Mouse (Mus musculus): ENCODE measurements at regions not wholly inside any gene's neighbourhood (a gene's known extent, or its start where the extent isn't known, plus 50 kb on each side); places are given as distances from the start of the nearest gene placed in this dataset.
A peak's percentile ranks its signal among the peaks of the same experiment; 100 is the strongest.
"Not testable (repeated sequence)": the region's sequence is repeated elsewhere in the genome, so short reads cannot be mapped to it uniquely, and the experiment has no call there.

GRCm38 (mm10) chr4:55648376-55648775, 116.1 kb upstream of the Klf4 start:
- no peak for DNase-seq (ENCODE audit: low spot score in 2 of 2)

GRCm38 (mm10) chr4:55645432-55645831, 113.2 kb upstream of the Klf4 start:
- DNase-seq (ENCODE audit: low spot score in 2 of 2): peak; percentile 11 to 34

- DNase-seq (ENCODE audit: low spot score in 2 of 2): no peak
Observed at GRCm38 (mm10) chr4:55644895-55645294, 112.6 kb upstream of the Klf4 start.

- DNase-seq (ENCODE audit: low spot score in 2 of 2): no peak
Observed at GRCm38 (mm10) chr4:55634946-55635511, 102.8 kb upstream of the Klf4 start.

GRCm38 (mm10) chr4:55631157-55631556, 98.9 kb upstream of the Klf4 start:
- no peak for DNase-seq (ENCODE audit: low spot score in 2 of 2)

GRCm38 (mm10) chr4:55630215-55630614, 97.9 kb upstream of the Klf4 start:
- not testable (repeated sequence) for DNase-seq (ENCODE audit: low spot score in 2 of 2)

GRCm38 (mm10) chr4:55624779-55625178, 92.5 kb upstream of the Klf4 start:
- no peak for DNase-seq (ENCODE audit: low spot score in 2 of 2)

- DNase-seq (ENCODE audit: low spot score in 2 of 2): no peak
Observed at GRCm38 (mm10) chr4:55623151-55623760, 91.0 kb upstream of the Klf4 start.

- DNase-seq (ENCODE audit: low spot score in 2 of 2): peak in 1 of 2 experiments; percentile 9
Observed at GRCm38 (mm10) chr4:55622651-55623050, 90.4 kb upstream of the Klf4 start.

- DNase-seq (ENCODE audit: low spot score in 2 of 2): no peak
Observed at GRCm38 (mm10) chr4:55619891-55620290, 87.6 kb upstream of the Klf4 start.

GRCm38 (mm10) chr4:55615808-55616207, 83.5 kb upstream of the Klf4 start:
- no peak for DNase-seq (ENCODE audit: low spot score in 2 of 2)

- DNase-seq (ENCODE audit: low spot score in 2 of 2): no peak
Observed at GRCm38 (mm10) chr4:55613523-55613922, 81.3 kb upstream of the Klf4 start.

GRCm38 (mm10) chr4:55610998-55611397, 78.7 kb upstream of the Klf4 start:
- no peak for DNase-seq (ENCODE audit: low spot score in 2 of 2)

- DNase-seq (ENCODE audit: low spot score in 2 of 2): no peak
Observed at GRCm38 (mm10) chr4:55609214-55609613, 76.9 kb upstream of the Klf4 start.

- DNase-seq (ENCODE audit: low spot score in 2 of 2): no peak
Observed at GRCm38 (mm10) chr4:55605541-55605940, 73.3 kb upstream of the Klf4 start.

- no peak for DNase-seq (ENCODE audit: low spot score in 2 of 2)
Observed at GRCm38 (mm10) chr4:55604915-55605314, 72.6 kb upstream of the Klf4 start.

- no peak for DNase-seq (ENCODE audit: low spot score in 2 of 2)
Observed at GRCm38 (mm10) chr4:55603821-55604435, 71.7 kb upstream of the Klf4 start.

- DNase-seq (ENCODE audit: low spot score in 2 of 2): no peak
Observed at GRCm38 (mm10) chr4:55595203-55595602, 62.9 kb upstream of the Klf4 start.

- no peak for DNase-seq (ENCODE audit: low spot score in 2 of 2)
Observed at GRCm38 (mm10) chr4:55594699-55595098, 62.4 kb upstream of the Klf4 start.

GRCm38 (mm10) chr4:55593132-55593531, 60.9 kb upstream of the Klf4 start:
- no peak for DNase-seq (ENCODE audit: low spot score in 2 of 2)

- no peak for DNase-seq (ENCODE audit: low spot score in 2 of 2)
Observed at GRCm38 (mm10) chr4:55586212-55586611, 53.9 kb upstream of the Klf4 start.

GRCm38 (mm10) chr4:55583589-55583988, 51.3 kb upstream of the Klf4 start:
- no peak for DNase-seq (ENCODE audit: low spot score in 2 of 2)

All from layer of hippocampus, adult 18-20 months (tissue).